Mouse (Mus musculus) neural tube, embryonic 10.5 days (tissue): ENCODE data around the gene Mtmr14.

Experiments
- DNase-seq: peaks from one replicate; pipeline ENCODE4 v3.0.0-alpha.2; 2017; ENCODE audit warnings: low spot score; ENCODE audit errors: extremely low spot score

Mtmr14 gene

DNA sequence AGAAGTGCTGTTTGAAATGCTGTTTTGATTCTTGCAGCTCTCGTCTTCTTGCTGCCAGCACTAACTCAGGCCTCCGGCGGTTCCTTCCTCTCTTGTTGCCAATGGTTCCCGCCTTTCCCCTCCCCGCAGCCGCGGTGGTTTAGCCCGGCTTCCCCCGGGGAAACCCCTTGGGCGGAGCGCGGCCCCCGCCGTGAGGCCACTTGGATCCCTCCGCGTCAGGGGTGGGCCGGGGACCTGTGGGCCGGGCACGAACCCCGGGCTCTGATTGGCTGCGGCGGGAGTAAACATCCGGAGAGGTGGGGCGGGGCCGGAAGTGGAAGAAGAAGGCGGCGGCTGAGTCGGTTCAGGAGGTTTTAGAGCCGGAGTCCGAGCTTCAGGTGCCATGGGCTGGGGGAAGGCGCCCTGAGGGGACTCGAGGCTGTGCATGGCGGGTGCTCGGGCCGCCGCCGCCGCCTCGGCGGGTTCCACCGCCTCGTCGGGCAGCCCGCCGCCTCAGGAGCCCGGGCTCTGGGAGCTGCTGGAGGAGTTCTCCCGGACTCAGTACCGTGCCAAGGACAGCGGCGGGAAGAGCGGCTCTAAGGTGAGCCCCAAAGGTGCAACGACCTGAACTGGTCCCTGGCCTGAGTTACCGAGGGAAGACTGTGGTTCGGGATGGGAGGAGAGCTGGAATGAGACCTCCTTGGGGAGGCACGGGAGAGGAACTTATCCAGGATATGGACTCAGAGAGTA lies at the start of gene Mtmr14:
Gene Mtmr14 (plus strand): TSS at position 302 of the 729 bp plus-strand sequence.
- peak; percentile 99 for DNase-seq

DNA sequence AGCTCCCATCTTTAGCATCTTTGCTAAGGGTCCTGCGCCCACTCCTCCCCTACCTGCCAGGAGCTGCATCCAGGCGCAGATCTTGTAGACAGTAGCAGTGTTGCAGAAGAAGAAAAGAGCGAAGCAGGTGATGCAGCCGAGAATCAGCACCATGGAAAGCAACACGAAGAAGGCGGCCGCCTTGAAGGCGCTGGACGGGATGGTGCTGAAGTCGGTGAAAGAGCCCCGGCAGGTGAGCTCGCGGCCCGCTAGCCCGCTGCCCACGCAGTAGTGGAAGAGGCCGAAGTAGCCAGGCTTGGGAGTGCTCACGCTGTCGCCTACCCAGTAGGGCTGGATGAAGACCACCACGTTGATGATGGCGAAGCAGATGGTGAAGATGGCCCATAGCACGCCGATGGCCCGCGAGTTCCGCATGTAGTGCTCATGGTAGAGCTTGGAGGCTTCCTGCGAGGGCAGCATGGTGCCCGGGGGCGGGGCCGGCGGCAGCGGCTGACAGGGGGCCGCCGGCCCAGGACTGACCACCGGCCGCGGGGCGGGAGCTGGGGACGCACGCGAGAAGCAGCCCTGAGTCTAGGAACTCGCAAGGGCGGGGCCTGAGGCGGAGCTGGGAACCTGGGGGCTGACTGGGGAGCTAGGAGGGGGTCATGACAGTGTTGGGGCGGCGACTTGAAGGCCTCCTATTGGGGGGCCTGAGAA lies 43.7 kb upstream of the Mtmr14 start:
- peak; percentile 54 for DNase-seq

DNA sequence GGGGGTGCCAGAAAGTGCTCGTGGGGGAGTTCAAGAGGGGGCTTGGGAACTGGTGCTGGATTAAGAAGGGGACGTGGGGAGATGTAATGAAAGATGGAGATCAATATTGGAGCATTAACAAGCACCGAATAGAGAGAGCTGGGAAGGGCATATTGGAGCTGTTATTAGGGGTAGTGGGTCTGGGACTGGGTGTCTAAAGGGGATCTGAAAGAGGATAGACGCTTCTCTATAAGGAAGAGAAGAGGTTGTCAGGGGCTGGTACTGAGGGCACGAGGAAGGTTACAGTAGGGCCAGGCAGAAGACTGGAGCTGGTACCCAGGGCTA lies 43.2 kb upstream of the Mtmr14 start:
- DNase-seq = no peak

DNA sequence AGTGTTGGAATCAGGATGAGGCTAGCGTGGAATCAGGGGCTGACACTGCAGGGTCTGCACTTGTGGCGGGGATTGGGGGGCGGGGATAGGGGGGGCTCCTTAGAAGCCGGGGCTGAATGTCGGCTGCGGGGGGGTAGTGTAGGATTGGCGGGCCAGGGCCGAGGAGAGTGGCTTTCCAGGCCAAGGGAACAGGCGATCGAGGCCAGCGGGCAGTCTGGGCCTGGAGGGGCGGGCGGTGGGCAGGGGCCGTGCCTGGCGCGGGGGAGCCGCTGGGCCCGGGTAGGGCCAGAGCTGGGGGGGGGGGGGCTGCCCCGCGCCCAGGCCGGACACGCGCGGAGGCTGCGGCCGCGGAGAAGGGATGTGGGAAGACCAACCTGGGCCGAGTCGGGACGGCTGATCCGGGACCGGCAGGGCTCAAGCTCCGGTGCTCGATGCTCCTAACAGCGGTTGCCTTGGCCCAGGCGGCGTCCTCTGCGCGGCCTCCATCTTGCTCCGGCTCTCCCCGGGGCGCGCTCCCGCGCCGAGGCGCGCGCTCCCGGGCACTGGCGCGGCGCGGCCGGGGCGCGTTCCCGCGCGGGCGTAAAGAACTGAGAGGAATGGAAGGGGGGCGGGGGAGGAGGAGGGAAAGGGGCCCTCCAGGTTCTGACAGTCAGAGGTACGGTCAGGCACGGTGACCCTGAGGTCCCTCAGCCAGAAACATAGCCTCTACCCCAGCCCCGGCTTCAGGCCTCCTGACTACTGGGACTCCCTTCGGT lies 42.6 kb upstream of the Mtmr14 start, which contains the start of gene Lhfpl4:
Gene Lhfpl4 (minus strand): TSS at position 544 of the 755 bp plus-strand sequence.
- DNase-seq = peak; percentile 56

DNA sequence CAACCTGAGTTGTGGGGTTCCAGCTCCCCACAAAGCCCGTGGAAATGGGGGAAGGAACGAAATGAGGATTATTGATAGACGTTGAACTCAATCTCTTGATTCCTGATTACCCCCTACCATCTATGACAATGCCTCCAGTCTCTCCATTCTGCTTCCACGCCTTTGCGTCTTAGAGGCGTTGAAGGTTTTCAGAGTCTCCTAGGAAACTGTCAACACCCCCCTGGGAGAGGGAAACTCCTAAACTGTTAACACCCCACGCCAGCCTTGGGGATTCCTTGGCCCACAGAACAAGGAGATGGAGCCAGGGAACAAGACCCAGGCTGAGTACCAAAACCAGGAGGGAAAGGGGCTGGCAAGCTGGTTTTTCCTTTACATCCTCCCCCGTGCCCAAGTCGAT lies 42.0 kb upstream of the Mtmr14 start:
- DNase-seq = no peak

DNA sequence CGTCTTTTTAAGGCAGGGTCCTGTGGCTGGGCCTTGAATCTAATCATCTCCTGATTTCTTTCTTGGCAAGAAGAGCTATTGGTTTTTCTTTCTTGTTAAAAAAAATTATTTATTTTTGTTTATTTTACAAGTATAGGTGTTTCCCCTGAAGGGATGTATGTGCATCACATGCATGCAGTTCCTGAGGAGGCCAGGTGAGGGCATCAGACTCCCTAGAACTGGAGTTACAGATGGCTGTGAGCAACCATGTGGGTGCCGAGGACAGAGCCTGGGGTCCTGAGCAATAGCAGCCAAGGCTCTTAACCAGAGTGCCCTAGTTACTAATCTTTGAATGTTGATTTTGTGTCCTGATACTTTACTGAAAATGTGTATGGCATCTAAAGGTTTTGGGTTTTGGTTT lies 21.4 kb upstream of the Mtmr14 start:
- DNase-seq = no peak

DNA sequence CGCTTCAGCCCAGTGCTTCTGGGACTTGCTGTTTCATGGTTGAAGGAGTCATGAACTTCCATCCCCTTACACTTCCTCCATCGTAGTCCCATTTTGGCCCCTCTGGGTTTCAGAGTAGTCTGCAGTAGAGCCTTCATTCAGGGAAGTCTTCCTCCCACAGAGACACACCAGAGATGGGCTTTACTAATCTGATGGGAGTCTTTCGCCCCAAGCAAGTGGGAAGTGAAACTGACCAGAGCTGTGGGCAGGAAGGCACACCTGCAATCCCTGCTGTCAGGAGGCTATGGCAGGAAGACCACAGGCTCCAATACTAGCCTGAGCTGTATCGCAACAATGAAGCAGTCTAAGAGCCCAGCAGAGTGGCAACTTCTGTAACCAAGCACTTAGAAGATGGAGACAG lies 11.8 kb upstream of the Mtmr14 start:
- no peak for DNase-seq

DNA sequence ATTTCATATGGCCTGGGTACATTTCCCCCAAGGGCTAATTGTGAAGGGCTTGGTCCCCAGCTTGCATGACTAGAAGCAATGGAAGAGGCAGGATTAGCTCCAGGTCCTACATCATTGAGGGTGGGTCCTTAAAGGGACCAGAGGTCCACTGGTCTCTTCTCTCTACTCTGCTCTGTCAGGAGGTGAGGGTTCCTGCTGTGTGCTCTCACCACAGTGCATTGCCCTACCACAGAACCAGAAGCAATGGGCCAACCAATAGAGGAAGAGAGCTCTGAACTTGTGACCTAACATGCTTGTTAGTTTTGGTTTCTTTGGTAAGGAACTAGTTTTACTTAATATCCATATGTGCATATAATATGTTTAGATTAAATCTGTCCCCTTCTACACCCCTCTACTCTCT lies 10.9 kb upstream of the Mtmr14 start:
- no peak for DNase-seq

DNA sequence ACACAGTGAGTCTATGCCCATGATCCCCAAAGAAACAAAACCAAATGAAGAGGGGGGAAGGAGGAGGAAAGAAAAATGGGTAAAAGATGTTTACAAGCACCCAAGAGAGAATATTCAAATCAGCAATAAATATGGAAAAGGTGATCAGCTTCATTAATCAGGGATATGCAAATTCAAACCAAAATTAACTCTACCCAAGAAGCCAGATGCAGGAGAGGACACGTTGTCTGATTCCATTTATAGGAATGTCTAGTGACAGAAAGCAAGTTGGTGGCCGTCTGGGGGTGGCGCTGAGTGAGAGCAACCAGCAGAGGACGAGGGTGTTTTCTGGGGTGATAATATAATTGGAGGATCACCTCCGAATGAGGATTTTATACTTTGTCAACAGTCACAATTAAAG lies 2.5 kb upstream of the Mtmr14 start:
- no peak for DNase-seq

DNA sequence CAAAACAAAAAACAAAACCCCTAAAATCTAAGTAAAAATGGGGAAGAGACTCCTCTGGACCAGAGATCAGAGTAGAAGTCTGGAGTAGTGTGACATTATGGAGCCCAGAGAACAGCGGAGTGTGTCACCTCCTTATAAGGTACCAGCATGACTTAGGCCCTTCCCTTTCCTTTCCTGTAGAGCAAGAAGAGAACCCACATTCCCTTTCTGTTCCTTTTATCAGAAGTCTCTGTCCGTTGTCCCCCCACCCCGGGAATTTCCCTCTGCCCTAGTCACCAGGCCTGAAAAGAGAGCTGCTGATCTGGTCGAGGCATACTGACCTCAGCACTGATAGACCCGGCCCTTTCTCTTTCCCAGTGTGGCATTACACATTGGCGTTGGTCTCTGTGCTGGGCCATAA lies 799 bp downstream of the Mtmr14 start:
- no peak for DNase-seq

DNA sequence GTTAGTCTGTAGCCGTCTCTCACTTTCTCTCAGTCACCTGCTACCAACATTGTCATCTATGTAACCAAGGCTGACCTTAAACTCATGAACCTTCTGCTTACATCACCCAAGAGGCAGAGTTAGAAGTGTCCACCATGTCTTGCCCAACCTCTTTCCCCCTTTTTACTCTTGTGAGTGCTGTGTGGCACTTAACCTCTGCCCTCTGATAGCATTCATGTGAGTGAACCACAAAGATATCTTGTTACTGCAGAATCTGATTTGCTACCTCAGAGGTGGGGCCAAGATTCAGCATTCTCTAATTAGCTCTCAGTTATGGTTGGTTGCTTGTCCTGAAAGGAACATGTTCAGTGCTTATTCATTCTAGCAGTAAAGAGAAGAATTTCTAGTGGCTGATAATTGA lies 5.1 kb downstream of the Mtmr14 start:
- DNase-seq = no peak

DNA sequence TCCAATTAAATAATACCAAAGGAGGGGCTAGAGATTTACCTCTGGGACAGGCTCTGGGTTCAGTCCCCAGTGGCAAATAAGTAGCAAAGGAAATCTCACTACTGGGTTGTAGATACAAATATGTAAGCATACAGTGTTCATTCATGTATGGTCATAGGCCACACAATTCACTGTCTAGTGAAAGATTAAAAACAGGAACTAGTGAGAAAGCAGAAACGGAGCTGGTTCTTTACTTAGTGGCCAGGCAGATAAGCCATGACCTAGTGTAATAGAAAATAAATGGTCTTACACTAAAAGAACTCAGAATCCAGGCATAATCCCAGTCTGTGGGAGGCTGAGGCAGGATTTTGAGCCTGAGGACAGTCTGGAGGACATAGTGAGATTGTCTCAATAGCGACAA lies 7.9 kb downstream of the Mtmr14 start:
- DNase-seq = no peak

DNA sequence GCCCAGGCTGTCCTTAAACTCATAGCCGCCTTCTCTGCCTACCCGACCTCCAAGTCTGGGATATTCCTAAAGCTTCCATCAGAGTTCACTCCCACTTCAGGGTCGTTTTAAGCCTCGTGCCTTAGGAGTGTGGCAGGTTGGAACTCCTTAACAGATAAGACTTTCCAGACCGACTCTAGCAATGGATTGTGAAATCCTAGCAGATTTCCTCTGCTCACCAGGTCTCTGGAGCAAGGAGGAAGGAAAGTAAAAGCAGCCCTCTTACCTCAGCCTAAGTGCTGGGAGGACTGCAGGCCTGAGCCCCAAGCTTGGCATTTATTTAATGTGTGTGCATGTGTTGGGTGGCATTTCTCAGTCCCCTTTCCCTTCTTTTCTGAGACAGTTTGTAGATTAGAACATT lies 13.1 kb downstream of the Mtmr14 start:
- no peak for DNase-seq

DNA sequence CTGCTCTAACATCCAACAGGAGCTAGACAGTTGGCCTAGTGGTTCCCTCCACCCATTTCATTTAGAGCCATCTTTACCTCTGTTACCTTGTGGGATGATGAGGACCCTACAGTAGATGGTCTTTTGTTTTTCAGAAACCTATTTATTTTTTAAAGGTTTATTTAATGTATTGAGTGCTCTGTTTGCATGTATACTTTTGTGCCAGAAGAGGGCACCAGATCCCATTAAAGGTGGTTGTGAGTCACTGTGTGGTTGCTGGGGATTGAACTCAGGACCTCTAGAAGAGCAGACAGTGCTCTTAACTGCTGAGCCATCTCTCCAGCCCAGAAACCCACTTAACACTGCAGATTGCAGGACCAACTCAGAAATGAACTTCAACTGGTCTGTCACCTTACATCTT lies 14.3 kb downstream of the Mtmr14 start:
- DNase-seq = no peak

DNA sequence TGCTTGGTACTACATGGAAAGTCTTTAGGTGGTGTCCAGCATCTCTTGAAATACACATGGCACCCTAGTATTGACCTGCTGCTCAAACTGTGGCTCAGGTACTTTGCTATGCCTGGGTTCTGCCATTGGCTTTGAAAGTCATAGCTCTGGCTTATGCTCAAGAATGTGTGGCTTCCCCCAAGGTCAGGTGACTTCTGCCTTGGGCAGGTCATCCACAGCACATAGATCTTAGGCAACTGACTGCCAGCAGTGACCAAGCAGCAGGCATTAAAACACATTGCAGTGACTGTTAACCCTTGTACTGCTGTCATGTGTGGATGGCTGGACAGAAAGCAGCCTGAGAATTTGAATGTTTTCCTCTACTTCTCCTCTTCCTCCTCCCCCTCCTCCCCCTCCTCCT lies 17.3 kb downstream of the Mtmr14 start:
- no peak for DNase-seq

DNA sequence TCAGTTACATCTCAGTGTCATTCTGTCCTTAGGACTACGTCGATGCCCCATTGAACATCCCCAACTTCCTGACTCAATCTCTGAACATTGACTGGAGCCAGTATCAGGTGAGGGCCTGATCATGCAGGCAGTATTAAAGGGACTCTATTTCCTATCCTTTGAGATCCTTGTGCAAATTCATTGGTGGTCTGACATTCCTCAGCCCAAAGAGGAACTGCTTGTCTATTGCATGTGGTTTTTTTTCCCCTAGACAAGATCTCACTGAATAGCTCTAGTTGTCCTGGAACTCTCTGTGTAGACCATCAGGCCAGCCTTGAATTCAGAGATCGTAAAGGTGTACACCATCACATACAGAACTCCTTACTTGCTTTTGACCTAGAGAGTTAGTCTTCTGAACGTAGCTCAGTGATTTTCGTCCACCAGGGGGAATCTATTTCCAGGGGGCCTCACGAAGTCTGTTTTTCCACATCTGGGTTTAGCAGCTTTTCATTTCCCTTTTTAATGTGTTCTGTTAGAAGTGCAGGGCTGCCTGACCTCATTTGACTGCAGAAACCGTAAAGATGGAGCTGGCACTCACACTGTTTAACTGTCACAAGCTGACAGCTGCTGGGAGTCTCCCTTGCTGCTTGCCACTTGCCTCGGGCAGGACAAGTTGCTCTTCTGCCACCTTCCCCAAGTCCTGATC lies 23.7 kb downstream of the Mtmr14 start:
- DNase-seq = no peak

DNA sequence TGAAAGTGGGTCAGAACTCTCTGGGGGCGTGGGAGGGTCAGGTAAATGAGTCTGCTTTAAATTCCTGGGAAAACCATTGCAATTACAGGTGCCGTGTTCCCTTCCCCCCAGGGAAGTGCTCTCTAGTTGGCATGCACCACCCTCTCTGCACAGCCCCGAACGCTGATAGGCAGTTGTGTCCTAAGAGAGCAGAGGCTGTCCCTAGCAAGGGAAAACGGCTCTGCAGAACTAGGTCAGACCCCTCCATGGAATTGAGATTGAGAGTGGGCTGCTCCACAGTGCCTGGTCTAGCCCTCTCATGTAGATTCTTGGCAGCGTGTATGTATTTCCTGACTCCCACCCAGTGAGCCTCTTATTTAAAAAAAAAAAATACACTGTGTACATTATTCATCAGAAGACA lies 25.9 kb downstream of the Mtmr14 start:
- DNase-seq = no peak

DNA sequence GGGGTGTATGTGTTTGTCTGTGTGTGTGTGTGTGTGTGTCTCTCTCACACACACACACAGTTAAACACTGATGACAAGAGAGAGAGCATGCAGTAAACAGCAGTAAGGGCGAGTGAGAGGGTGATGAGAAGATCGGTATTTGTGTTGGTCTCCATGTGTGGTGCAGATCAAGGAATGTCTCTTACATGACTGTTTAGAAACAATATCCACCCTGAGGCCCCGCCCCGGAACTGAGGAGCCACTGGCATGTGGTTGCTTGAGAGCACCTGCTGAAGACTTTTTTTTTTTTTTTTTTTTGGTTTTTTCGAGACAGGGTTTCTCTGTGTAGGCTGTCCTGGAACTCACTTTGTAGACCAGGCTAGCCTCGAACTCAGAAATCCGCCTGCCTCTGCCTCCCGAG lies 26.8 kb downstream of the Mtmr14 start:
- DNase-seq = no peak

DNA sequence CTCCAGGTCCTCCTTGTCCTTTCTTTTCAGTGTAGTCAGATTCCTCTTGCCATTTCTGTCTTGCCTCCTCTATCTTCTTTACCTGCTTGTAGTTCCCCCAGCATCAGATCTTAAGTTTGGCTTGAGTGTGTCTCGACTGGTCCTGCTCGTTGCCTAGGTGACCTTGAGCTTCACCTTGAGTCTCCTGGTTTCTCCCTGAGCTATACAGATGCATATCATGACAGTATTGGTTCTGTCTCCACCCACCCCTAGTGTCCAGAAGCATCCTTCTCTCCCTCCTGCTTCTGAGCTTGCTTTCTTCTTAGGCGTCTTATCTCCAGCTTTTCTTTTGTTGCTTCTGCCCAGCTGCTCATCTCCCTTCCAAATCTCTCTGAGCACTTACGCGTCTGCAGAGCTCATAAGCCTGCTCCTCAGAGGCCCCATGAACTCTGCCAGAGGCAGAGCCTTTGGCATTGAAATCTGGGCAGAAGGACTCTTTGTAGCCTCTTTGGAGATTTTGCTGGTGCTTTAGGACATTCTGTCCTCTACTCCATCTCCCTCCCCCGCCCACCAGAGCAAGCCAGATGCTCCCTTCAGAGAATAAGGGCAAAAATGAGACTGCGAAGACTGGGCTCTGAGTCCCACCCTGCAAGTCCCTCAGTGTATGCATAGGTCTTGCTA lies 29.5 kb downstream of the Mtmr14 start:
- DNase-seq = no peak

DNA sequence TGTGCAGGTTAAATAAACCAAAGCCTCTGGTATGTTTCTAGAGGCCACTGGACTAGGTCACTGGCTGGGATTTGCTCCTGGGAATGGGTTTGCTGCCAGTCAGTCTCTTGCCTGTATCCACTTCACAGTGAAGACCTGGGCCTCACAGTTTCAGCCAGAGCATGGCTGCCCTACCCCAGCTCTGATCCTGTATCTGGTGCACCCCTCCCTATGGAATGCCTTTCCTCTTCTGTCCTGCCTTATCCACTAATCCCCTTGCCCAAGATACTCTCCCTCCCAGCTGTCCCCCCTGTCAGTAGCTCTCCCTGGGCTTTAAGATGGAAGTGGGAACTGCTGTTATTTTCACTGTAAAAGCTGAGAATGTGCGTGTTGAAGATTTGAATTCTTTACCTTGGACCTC lies 30.3 kb downstream of the Mtmr14 start:
- DNase-seq = no peak

DNA sequence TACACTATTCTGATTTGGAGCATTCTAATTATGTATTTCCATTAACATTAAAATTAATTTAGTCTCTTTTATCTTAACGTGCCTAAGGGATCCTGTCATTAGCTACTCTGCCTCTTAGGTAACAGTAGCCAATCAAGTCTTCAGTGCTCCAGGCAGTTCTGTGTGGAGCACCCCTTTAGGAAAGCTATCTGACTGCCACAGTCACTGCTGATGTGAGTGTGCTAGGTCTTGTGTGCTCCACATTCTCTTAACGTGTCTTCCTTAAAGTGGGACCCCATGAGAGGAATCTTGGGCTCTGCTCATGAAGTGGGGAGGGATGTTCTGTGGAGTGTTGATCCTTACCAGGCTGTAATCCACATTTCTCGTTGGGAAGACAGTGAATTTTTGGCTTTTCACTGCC lies 34.7 kb downstream of the Mtmr14 start:
- DNase-seq = no peak
